Mouse (Mus musculus) embryo, embryonic 10 days (tissue): ENCODE data around the gene Gm6904.
"Not testable (repeated sequence)": the region's sequence is repeated elsewhere in the genome, so short reads cannot be mapped to it uniquely, and the experiment has no call there.

ENCODE experiments used
- DNase-seq: peaks from one replicate; pipeline ENCODE4 v3.0.0-alpha.2; 2015; ENCODE audit warnings: low spot score

Gene Gm6904

GRCm38 (mm10) chr14:59260056-59260455, at the start of gene Gm6904:
Gene Gm6904, minus strand, starts transcription at chr14:59260216.
- no peak for DNase-seq

GRCm38 (mm10) chr14:59297391-59297790, 37.4 kb upstream of the Gm6904 start, which contains the start of gene Phf11a:
Gene Phf11a, minus strand, starts transcription at chr14:59297522.
- not testable (repeated sequence) for DNase-seq

- not testable (repeated sequence) for DNase-seq
Observed at GRCm38 (mm10) chr14:59291769-59292168, 31.8 kb upstream of the Gm6904 start.

GRCm38 (mm10) chr14:59274961-59275360, 14.9 kb upstream of the Gm6904 start:
- DNase-seq, result not testable (repeated sequence)

- not testable (repeated sequence) for DNase-seq
Observed at GRCm38 (mm10) chr14:59255861-59256260, 4.2 kb downstream of the Gm6904 start.

GRCm38 (mm10) chr14:59250350-59250749, 9.7 kb downstream of the Gm6904 start:
- peak; percentile 59 for DNase-seq

- no peak for DNase-seq
Observed at GRCm38 (mm10) chr14:59233635-59234034, 26.4 kb downstream of the Gm6904 start.

- DNase-seq, result peak; percentile 15
Observed at GRCm38 (mm10) chr14:59232003-59232402, 28.0 kb downstream of the Gm6904 start.

GRCm38 (mm10) chr14:59230331-59230966, 29.6 kb downstream of the Gm6904 start:
- no peak for DNase-seq

GRCm38 (mm10) chr14:59229822-59230221, 30.2 kb downstream of the Gm6904 start:
- peak; percentile 21 for DNase-seq

- DNase-seq, result no peak
Observed at GRCm38 (mm10) chr14:59226240-59226639, 33.8 kb downstream of the Gm6904 start.

GRCm38 (mm10) chr14:59219241-59219640, 40.8 kb downstream of the Gm6904 start:
- no peak for DNase-seq

- no peak for DNase-seq
Observed at GRCm38 (mm10) chr14:59209816-59210215, 50.2 kb downstream of the Gm6904 start.

GRCm38 (mm10) chr14:59209003-59209402, 51.0 kb downstream of the Gm6904 start:
- no peak for DNase-seq

GRCm38 (mm10) chr14:59205976-59206583, 53.9 kb downstream of the Gm6904 start:
- peak; percentile 49 for DNase-seq

GRCm38 (mm10) chr14:59205461-59205860, 54.6 kb downstream of the Gm6904 start:
- peak; percentile 40 for DNase-seq

- no peak for DNase-seq
Observed at GRCm38 (mm10) chr14:59201604-59202215, 58.3 kb downstream of the Gm6904 start.

- DNase-seq, result peak; percentile 95
Observed at GRCm38 (mm10) chr14:59200711-59201603, 59.1 kb downstream of the Gm6904 start, which contains the start of gene Rcbtb1. Gene Rcbtb1, plus strand, starts transcription at chr14:59201209.
